Mouse (Mus musculus) MEL (cell line): ENCODE measurements at regions not wholly inside any gene's neighbourhood (a gene's known extent, or its start where the extent isn't known, plus 50 kb on each side); places are given as distances from the start of the nearest gene placed in this dataset.

Source experiments
- DNase-seq: peaks from one replicate; pipeline ENCODE4 v3.0.0; 2011; ENCODE audit warnings: low read depth, low spot score
- H3K27ac ChIP-seq: 2 replicates; pipeline ENCODE4 v1.5.1; 2012; ENCODE audit warnings: low read depth, mild to moderate bottlenecking, control low read depth, low read length, moderate library complexity; ENCODE audit not compliant: control insufficient read depth
- H3K27me3 ChIP-seq, 2 experiments: fragments of 150-350 bp in 1 of 2; sonication (generic) in 1 of 2; 2 replicates each; pipeline ENCODE4 v1.6.1; 2012; ENCODE audit warnings: low read length in 2 of 2, mild to moderate bottlenecking in 2 of 2, improper control_type of control experiment in 1 of 2, moderate library complexity in 1 of 2; ENCODE audit not compliant: insufficient read depth in 2 of 2, control insufficient read depth in 1 of 2
- H3K36me3 ChIP-seq, 2 experiments: 2 replicates each; pipeline ENCODE4 v1.6.1; 2012 to 2014; ENCODE audit warnings: low read length in 2 of 2, improper control_type of control experiment in 1 of 2, inconsistent platforms in 1 of 2, mild to moderate bottlenecking in 1 of 2; ENCODE audit not compliant: insufficient read depth in 2 of 2, control insufficient read depth in 1 of 2
- H3K4me1 ChIP-seq, 2 experiments: fragments of 150-350 bp in 1 of 2; sonication (generic) in 1 of 2; 2 replicates each; pipeline ENCODE4 v1.6.1; 2012; ENCODE audit warnings: low read length in 2 of 2, improper control_type of control experiment in 1 of 2, mild to moderate bottlenecking in 1 of 2; ENCODE audit not compliant: insufficient read depth in 2 of 2, control insufficient read depth in 1 of 2
- H3K4me3 ChIP-seq, 2 experiments: fragments of 150-350 bp in 1 of 2; sonication (generic) in 1 of 2; 2 replicates each; pipeline ENCODE4 v1.5.1; 2012; ENCODE audit warnings: low read depth in 2 of 2, low read length in 2 of 2, mild to moderate bottlenecking in 2 of 2, moderate library complexity in 2 of 2, control low read depth in 1 of 2, improper control_type of control experiment in 1 of 2; ENCODE audit not compliant: control insufficient read depth in 1 of 2, insufficient read depth in 1 of 2
- H3K79me2 ChIP-seq: 2 replicates; pipeline ENCODE4 v1.6.1; 2012; ENCODE audit warnings: mild to moderate bottlenecking, low read length, moderate library complexity; ENCODE audit not compliant: control insufficient read depth, poor library complexity, insufficient read depth
- H3K9ac ChIP-seq: 2 replicates; pipeline ENCODE4 v1.6.1; 2012; ENCODE audit warnings: low read depth, mild to moderate bottlenecking, control low read depth, low read length, moderate library complexity; ENCODE audit not compliant: control insufficient read depth, poor library complexity, severe bottlenecking
- H3K9me3 ChIP-seq: fragments of 150-350 bp; sonication (generic); replicated peaks from 2 replicates; pipeline ENCODE4 v1.6.1; 2012; ENCODE audit warnings: mild to moderate bottlenecking, low read length, improper control_type of control experiment, moderate library complexity; ENCODE audit not compliant: insufficient read depth
- BHLHE40 ChIP-seq: IDR thresholded peaks from 2 replicates; pipeline ENCODE4 v1.6.1; 2012; ENCODE audit warnings: low read depth, mild to moderate bottlenecking, inconsistent platforms, low read length, improper control_type of control experiment, borderline replicate concordance
- E2F4 ChIP-seq: IDR thresholded peaks from 2 replicates; pipeline ENCODE4 v1.6.1; 2011; ENCODE audit warnings: low read depth, low read length, improper control_type of control experiment, borderline replicate concordance
- EP300 ChIP-seq, 2 experiments: IDR thresholded peaks; 2 replicates each; pipeline ENCODE4 v1.6.1; 2011; ENCODE audit warnings: improper control_type of control experiment in 2 of 2, low read length in 2 of 2, low read depth in 1 of 2, mild to moderate bottlenecking in 1 of 2
- GABPA ChIP-seq: IDR thresholded peaks from 2 replicates; pipeline ENCODE4 v1.6.1; 2012; ENCODE audit warnings: low read depth, mild to moderate bottlenecking, inconsistent platforms, low read length, improper control_type of control experiment, moderate library complexity
- KAT2A ChIP-seq: conservative IDR thresholded peaks from 2 replicates; pipeline ENCODE4 v1.6.1; 2012; ENCODE audit warnings: low read depth, low read length, improper control_type of control experiment, inconsistent platforms
- MAFK ChIP-seq: IDR thresholded peaks from 2 replicates; pipeline ENCODE4 v1.6.1; 2011; ENCODE audit warnings: low read depth, mild to moderate bottlenecking, low read length, improper control_type of control experiment, borderline replicate concordance
- MAX ChIP-seq: IDR thresholded peaks from 2 replicates; pipeline ENCODE4 v1.6.1; 2011; ENCODE audit warnings: low read length, improper control_type of control experiment
- MXI1 ChIP-seq: IDR thresholded peaks from 2 replicates; pipeline ENCODE4 v1.6.1; 2011; ENCODE audit warnings: mild to moderate bottlenecking, low read depth, low read length, improper control_type of control experiment
- MYC ChIP-seq: IDR thresholded peaks from 2 replicates; pipeline ENCODE4 v1.6.1; 2011; ENCODE audit warnings: low read depth, mild to moderate bottlenecking, low read length, improper control_type of control experiment, moderate library complexity
- RAD21 ChIP-seq: IDR thresholded peaks from 2 replicates; pipeline ENCODE4 v1.6.1; 2011; ENCODE audit warnings: mild to moderate bottlenecking, low read depth, low read length, improper control_type of control experiment
- SIN3A ChIP-seq: IDR thresholded peaks from 2 replicates; pipeline ENCODE4 v1.6.1; 2012; ENCODE audit warnings: low read length, improper control_type of control experiment, inconsistent platforms
- SMC3 ChIP-seq: IDR thresholded peaks from 2 replicates; pipeline ENCODE4 v1.6.1; 2011; ENCODE audit warnings: low read depth, low read length, improper control_type of control experiment
- TBP ChIP-seq: IDR thresholded peaks from 2 replicates; pipeline ENCODE4 v1.8.0; 2011; ENCODE audit warnings: low read depth, low read length, improper control_type of control experiment
- TCF12 ChIP-seq: IDR thresholded peaks from 2 replicates; pipeline ENCODE4 v1.6.1; 2014; ENCODE audit warnings: low read depth, mild to moderate bottlenecking, inconsistent platforms, low read length, improper control_type of control experiment, moderate library complexity
- UBTF ChIP-seq: IDR thresholded peaks from 2 replicates; pipeline ENCODE4 v1.6.1; 2012; ENCODE audit warnings: low read depth, mild to moderate bottlenecking, inconsistent platforms, low read length, improper control_type of control experiment, moderate library complexity, borderline replicate concordance; ENCODE audit not compliant: insufficient read depth

DNA sequence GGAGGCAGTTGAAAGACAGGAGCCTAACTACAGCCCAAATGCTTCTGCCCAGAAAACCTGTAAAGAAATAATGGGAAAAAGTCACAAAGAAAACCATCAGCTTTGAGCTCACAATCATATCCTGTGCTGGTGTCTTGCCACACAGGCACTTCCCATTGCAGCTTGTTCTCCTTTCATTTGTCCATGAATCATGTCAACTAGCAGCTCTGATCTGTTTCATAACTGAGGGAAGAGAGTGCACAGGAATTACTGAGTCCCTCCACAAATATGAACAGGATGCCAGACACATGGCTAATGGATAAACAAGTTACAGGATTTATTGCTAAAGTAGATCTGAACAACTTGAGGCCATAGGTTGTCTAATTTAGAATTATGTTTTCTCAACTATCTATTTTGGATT lies 286.2 kb downstream of the Rnf144a start:
- Histone ChIP-seq H3K27me3 (no peaks in the 10 kb centered on the region), H3K36me3 (no peaks in the 10 kb centered on the region), H3K9ac (no peak overlapping the region), H3K4me3 (no peak overlapping the region), H3K27ac (no peak overlapping the region), H3K4me1 (no peaks in the 10 kb centered on the region), H3K79me2 (no peaks in the 10 kb centered on the region)
- DNase-seq: no peak
- TF ChIP-seq MXI1: no peak
- TF ChIP-seq BHLHE40: no peak
- TF ChIP-seq, all 39 proteins: peak for 0
- H3K9me3 ChIP-seq: no peaks in the 10 kb centered on the region

DNA sequence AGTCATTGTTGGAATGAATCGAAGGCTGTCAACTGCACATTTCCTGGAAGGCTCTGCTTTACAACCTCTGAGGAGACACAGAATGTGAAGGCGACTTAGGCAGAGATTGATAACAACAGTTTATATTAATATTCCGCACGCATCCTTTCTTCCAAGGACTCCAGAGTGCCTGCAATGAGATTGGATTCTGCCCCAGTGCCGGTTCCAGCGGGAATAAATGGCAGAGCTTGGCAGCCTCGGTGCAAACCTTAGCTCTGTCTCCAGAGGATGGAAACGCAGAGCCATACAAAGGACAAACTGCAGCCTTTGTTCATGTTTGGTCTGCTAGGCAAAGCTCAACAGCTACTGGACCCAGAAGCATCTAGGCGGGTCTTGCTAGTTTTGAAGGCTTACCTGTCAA lies 288.8 kb downstream of the Rnf144a start:
- TF ChIP-seq MAFK: no peak
- H3K27me3 ChIP-seq: no peaks in the 10 kb centered on the region

DNA sequence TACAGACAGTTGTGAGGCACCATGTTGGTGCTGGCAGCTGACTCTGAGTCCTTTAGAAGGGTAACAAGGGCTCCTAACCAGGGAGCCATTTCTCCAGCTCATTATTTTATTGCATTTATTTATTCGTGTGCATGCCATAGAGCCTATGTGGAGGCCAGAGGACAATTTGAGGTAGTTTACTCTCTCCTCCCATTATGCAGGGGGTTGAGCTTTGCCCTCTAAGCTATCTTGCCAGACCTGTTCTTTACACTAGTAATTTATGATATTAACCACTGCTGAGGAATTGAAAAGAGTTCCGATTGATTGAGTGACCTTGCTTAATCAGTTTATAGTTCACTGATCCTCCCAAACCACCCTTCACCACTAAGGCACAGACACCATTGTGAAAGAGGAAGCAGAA lies 290.8 kb downstream of the Rnf144a start:
- Histone ChIP-seq H3K9me3 (no peaks in the 10 kb centered on the region), H3K4me1 (no peaks in the 10 kb centered on the region), H3K27ac (no peak overlapping the region), H3K9ac (no peak overlapping the region), H3K36me3 (no peaks in the 10 kb centered on the region)
- TF ChIP-seq UBTF (no peak), SMC3 (no peak), MYC (no peak), E2F4 (no peak), TCF12 (no peak), MAX (no peak), TBP (no peak), SIN3A (no peak), MXI1 (no peak), RAD21 (no peak), KAT2A (no peak), EP300 (IDR thresholded peaks at IDR 0.05; ENCODE audit: low read depth in 1 of 2, low read length in 2 of 2) (no peak), GABPA (no peak)
- TF ChIP-seq, all 39 proteins: peak for 0
- DNase-seq: no peak
- H3K4me3 ChIP-seq: no peak overlapping the region
- no peaks in the 10 kb centered on the region for H3K79me2 ChIP-seq
- H3K27me3 ChIP-seq: no peaks in the 10 kb centered on the region

More for the DNA sequence above, 288.8 kb downstream of the Rnf144a start:
- Histone ChIP-seq H3K27ac (no peak overlapping the region), H3K4me3 (no peak overlapping the region), H3K36me3 (no peaks in the 10 kb centered on the region), H3K79me2 (no peaks in the 10 kb centered on the region), H3K9ac (no peak overlapping the region), H3K4me1 (no peaks in the 10 kb centered on the region), H3K9me3 (no peaks in the 10 kb centered on the region)
- DNase-seq: no peak
